Mouse (Mus musculus) heart, embryonic 10.5 days (tissue): Measurements from ENCODE around the gene Mptx2. TPM values are rescaled to one million over a fixed set of nuclear protein-coding genes. Genes with fewer than 3 reads are reported as not detected.
"Not testable (repeated sequence)": the region's sequence is repeated elsewhere in the genome, so short reads cannot be mapped to it uniquely, and the experiment has no call there.

Experiments used
- DNase-seq: peaks from one replicate; pipeline ENCODE4 v3.0.0-alpha.2; 2017; ENCODE audit warnings: low spot score
- H3K27ac ChIP-seq: fragments of 300-500 bp; sonication (generic); 2 replicates; pipeline ENCODE4 v1.5.1; 2016; ENCODE audit warnings: mild to moderate bottlenecking
- H3K27me3 ChIP-seq: fragments of 300-500 bp; sonication (generic); 2 replicates; pipeline ENCODE4 v1.6.1; 2016; ENCODE audit warnings: mild to moderate bottlenecking; ENCODE audit not compliant: poor library complexity, insufficient read depth, severe bottlenecking
- H3K36me3 ChIP-seq: fragments of 300-500 bp; sonication (generic); 2 replicates; pipeline ENCODE4 v1.6.1; 2016; ENCODE audit warnings: mild to moderate bottlenecking, moderate library complexity
- H3K4me1 ChIP-seq: fragments of 300-500 bp; sonication (generic); 2 replicates; pipeline ENCODE4 v1.6.1; 2016; ENCODE audit warnings: mild to moderate bottlenecking
- H3K4me3 ChIP-seq: fragments of 300-500 bp; sonication (generic); 2 replicates; pipeline ENCODE4 v1.5.1; 2016; ENCODE audit warnings: mild to moderate bottlenecking, moderate library complexity
- H3K9me3 ChIP-seq: fragments of 300-500 bp; sonication (generic); 2 replicates; pipeline ENCODE4 v1.6.1; 2016; ENCODE audit warnings: mild to moderate bottlenecking, moderate library complexity
- WGBS: fragments of 180-500 bp; shearing (Covaris S2); methylation state at CpG from one replicate; pipeline ENCODE4 v1.1.7; 2016; 5-methylcytosine and 5-hydroxymethylcytosine counted together
- polyA plus RNA-seq: library from polyadenylated mRNA; unstranded; fragments of >200 nt; fragmentation: Nextera tagmentation; extraction: Ambion mirVana; gene quantifications from 2 replicates; pipeline ENCODE4 v1.2.1, GENCODE M21; 2016

Gene Mptx2
- polyA plus RNA-seq: not detected in 2 replicates

DNA sequence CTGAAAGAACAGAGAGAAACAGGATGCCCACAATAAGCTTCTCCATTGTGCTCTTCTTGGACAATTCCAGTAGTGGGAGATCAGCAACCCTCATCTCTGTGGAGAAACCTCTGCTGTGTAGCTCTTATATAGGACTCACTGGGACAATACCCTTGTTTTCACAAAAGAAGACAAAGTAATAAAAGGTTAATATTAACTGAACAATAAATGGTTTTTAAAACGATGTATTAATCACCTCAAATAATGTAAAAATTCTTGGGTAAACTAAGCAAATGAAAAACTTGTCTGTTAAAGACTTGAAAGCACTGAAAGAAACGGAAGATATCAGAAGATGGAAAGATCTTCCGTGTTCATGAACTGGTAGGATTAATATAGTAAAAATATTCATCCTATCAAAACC, at the start of gene Mptx2:
Gene Mptx2 (minus strand): TSS at position 101 of the 400 bp plus-strand sequence.
- Histone ChIP-seq H3K9me3 (no peaks in the 10 kb centered on the region), H3K4me1 (no peaks in the 10 kb centered on the region), H3K27ac (no peak within 1 kb of the TSS), H3K36me3 (no peaks in the 10 kb centered on the region), H3K4me3 (no peak within 1 kb of the TSS), H3K27me3 (no peaks in the 10 kb centered on the region)
- 74% methylated on average over 3 of the region's 3 CpGs for WGBS
- no peak for DNase-seq

DNA sequence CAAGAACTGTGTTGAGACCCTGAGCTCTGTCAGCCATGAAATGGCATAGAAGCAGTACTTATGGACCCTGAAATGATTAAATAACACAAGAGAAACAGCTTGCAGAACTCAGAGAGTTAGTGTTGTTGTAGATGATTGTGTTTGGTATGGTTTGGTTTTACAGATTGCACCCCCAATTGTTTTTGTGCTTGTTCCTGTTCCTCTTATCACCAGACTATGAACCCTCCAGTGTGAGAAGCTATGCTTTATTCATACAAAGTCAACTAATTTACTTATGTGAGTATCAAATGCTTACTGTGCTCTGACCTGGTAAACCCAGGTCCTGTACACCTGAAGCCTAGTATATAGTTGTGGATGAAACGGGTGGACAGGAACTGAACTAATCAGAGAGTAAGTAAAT, 49.0 kb upstream of the Mptx2 start:
- no peaks in the 10 kb centered on the region for H3K27me3 ChIP-seq
- 64% methylated on average over 1 of the region's 1 CpGs for WGBS
- H3K9me3 ChIP-seq: no peaks in the 10 kb centered on the region
- H3K4me3 ChIP-seq: no peak overlapping the region
- no peaks in the 10 kb centered on the region for H3K36me3 ChIP-seq
- H3K4me1 ChIP-seq: peaks cover 12% of the 10 kb centered on the region; the same call in 1 of the 2 replicates
- no peak for DNase-seq
- H3K27ac ChIP-seq: no peak overlapping the region

DNA sequence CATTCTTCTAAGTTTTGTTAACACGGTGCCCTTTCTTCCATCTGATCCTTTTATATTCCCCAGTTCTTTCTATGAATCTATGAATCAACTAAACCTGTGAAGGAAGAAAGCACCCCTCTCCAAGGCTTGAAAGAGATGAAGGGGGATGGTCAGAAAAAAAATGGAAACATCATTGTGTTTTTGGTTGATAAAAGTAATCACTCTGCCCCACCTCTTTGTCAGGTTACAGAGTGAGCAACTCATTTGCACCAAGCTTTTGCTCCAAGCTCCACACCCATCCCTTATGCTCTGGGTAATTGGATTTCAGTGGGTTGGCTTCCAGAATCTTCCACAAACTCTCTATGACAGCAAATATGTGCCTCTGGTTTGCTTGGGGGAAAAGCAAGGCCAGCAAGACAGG, 47.8 kb upstream of the Mptx2 start:
- no peak overlapping the region for H3K27ac ChIP-seq
- H3K36me3 ChIP-seq: no peaks in the 10 kb centered on the region
- no peaks in the 10 kb centered on the region for H3K27me3 ChIP-seq
- H3K4me3 ChIP-seq: no peak overlapping the region
- H3K9me3 ChIP-seq: no peaks in the 10 kb centered on the region
- no peak for DNase-seq
- H3K4me1 ChIP-seq: peaks cover 12% of the 10 kb centered on the region; the same call in 1 of the 2 replicates
- 93% methylated on average over 1 of the region's 1 CpGs for WGBS

DNA sequence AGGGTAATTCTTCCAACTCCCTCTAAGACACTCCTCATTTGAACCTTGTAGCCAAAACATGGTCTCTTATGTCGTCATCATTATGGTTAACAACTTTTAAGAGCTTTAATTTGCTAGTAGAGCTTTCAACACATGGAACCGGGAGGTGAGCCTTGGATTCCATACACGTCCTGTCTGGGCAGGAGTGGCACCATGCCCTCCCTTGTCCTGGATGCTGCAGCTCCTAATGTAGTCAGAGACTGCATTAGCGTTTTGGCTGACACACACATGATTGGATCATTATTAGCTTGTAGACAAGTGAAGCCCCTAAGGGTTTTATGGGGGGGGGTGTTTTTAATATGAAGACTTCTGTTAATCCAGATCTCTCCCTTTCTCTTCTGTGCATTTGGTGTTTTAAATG, 47.4 kb upstream of the Mptx2 start:
- no peaks in the 10 kb centered on the region for H3K9me3 ChIP-seq
- WGBS: 64% methylated on average over 4 of the region's 4 CpGs
- no peak overlapping the region for H3K4me3 ChIP-seq
- H3K36me3 ChIP-seq: no peaks in the 10 kb centered on the region
- peaks cover 12% of the 10 kb centered on the region; the same call in 1 of the 2 replicates for H3K4me1 ChIP-seq
- H3K27me3 ChIP-seq: no peaks in the 10 kb centered on the region
- DNase-seq: no peak
- H3K27ac ChIP-seq: no peak overlapping the region

DNA sequence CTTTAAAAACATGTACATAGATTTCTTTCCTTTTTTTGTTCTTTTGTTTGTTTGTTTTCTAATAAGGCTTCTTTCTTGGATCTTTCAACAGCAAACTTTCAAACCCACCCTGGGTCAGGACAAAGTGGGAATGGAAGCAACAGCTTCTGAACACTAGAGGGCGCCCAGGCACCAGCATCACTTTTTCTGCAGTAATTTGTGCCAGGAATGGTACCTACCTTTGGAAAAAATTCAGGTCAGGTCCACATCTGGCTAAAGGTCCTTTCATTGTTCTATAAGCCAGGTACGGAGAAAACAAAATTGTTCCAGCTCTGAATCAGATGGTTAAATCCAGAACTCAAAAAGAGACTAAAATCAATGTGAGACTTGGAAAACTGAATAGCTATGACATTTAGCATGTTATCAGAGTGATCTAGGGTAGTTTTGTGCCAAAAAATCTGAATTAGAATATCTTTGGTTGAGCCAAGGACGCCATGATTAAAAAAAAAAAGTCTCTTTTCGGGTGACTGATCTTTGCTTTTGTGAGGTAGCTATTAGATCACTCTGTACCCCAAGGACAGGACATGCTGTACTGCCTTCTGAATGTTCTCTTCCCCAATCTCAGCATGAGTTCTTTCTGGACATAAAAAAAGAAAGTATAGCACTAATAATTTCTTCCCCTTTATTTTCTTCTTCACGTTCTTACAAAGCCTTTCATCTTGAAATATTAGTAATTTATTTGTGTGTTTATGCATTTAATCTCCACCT, 46.4 kb upstream of the Mptx2 start:
- peaks cover 3% of the 10 kb centered on the region; the same call in 1 of the 2 replicates for H3K4me1 ChIP-seq
- no peak for DNase-seq
- H3K4me3 ChIP-seq: no peak overlapping the region
- H3K36me3 ChIP-seq: no peaks in the 10 kb centered on the region
- 27% methylated on average over 5 of the region's 5 CpGs for WGBS
- no peak overlapping the region for H3K27ac ChIP-seq
- no peaks in the 10 kb centered on the region for H3K27me3 ChIP-seq
- no peaks in the 10 kb centered on the region for H3K9me3 ChIP-seq

DNA sequence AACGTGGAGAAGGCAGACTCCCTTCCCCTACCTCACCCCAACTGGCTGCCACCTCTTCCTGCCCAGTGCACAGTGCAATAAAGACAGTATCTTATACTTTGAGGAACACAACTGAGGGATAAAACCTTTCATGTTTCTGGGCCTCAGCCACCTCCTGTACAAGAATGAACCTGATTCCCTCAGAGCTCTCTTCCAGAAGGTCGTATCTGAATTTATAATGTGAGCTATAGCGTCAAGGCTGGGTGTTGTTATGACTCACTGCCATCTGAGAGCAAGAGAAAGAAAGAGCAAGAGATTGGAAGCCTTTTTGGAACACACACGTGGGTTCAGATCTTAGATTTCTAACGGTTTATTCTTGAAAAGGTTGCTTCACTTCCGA, 44.7 kb upstream of the Mptx2 start:
- H3K36me3 ChIP-seq: no peaks in the 10 kb centered on the region
- WGBS: 68% methylated on average over 6 of the region's 6 CpGs
- no peak overlapping the region for H3K4me3 ChIP-seq
- no peaks in the 10 kb centered on the region for H3K9me3 ChIP-seq
- no peak for DNase-seq
- no peaks in the 10 kb centered on the region for H3K4me1 ChIP-seq
- no peaks in the 10 kb centered on the region for H3K27me3 ChIP-seq
- no peak overlapping the region for H3K27ac ChIP-seq

DNA sequence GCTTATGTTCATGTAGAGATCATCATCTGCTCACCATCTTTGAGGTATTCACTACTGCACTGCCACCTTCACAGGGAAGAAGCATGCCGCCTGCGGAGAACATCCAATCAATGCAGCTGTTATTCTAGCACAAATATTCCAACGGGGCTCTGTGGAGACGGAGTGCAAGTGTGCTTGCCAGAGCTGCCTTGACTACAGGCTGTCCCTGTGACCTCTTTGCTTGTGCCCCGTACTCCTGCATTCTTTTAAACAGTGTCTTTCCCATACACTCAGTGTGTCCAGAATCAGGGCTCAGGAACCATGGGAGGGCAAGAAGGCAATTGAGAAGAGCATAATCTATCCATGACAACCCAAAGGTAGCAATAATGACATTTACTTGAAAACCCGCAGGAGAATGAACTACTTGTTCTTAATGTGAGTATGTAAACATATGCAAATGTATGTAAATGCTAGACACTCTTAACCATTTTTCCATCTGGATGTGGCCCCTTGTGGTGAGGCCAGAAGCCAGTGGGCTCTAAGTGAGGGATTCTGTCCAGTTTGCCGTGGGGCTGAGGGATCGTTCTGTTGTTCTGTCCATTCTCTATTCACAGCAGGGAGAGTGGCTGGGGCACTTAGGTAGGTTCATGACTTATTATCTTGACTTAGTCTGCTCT, 44.1 kb upstream of the Mptx2 start:
- H3K36me3 ChIP-seq: no peaks in the 10 kb centered on the region
- WGBS: 74% methylated on average over 8 of the region's 8 CpGs

DNA sequence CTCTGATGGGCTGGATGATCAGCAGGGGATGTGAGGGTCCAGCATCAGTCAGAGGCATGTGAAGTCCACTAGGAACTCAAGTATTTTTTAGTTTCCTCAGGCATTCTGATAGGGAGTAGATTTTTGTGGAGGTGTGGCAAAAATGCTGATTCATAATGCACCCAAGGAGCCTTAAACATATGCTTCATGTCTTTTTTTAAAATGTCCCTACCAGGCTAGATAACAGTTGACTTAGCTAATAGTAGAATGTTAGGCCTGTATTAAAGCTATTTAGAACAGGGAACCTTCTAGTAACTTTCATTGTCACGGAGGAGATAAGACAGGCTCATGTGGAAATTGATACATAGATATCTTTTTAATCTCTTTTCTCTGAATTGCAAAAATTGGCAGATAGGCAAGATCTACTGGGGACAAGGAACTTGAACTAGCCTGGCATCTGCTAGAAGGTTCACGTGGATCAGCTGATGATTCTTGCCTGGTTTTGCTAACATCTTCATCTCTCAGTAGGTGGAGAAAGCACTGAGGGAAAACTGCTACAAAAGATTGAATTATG, 40.4 kb upstream of the Mptx2 start:
- no peak for DNase-seq
- Histone ChIP-seq H3K27me3 (no peaks in the 10 kb centered on the region), H3K27ac (no peak overlapping the region), H3K4me3 (no peak overlapping the region), H3K36me3 (no peaks in the 10 kb centered on the region), H3K9me3 (no peaks in the 10 kb centered on the region), H3K4me1 (no peaks in the 10 kb centered on the region)
- WGBS: 87% methylated on average over 2 of the region's 2 CpGs

More for the DNA sequence above, 44.1 kb upstream of the Mptx2 start:
- H3K4me1 ChIP-seq: no peaks in the 10 kb centered on the region
- H3K9me3 ChIP-seq: no peaks in the 10 kb centered on the region
- no peak overlapping the region for H3K27ac ChIP-seq
- DNase-seq: no peak
- no peaks in the 10 kb centered on the region for H3K27me3 ChIP-seq
- no peak overlapping the region for H3K4me3 ChIP-seq

DNA sequence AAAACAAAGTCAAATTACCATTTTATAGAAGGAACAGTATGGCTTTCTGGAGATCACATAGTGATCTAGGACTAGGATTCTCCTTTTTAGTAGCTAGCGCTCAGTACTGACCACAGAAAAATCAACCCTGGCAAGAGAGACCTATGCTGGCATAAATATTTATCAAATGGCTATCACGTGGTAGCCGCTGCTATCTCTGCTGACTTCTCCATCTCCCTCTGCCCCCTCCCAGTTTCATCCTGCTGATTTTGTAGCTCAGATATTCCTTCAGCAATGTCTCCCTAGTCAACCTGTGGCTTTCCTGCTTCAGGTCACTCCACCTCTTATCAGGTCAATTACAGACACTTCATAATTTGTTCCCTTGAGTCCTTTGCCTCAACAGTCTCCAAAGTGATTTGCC, 38.1 kb upstream of the Mptx2 start:
- Histone ChIP-seq H3K9me3 (no peaks in the 10 kb centered on the region), H3K36me3 (no peaks in the 10 kb centered on the region), H3K27ac (no peak overlapping the region), H3K27me3 (no peaks in the 10 kb centered on the region), H3K4me3 (no peak overlapping the region), H3K4me1 (no peaks in the 10 kb centered on the region)
- WGBS: 80% methylated on average over 3 of the region's 3 CpGs
- DNase-seq: no peak

DNA sequence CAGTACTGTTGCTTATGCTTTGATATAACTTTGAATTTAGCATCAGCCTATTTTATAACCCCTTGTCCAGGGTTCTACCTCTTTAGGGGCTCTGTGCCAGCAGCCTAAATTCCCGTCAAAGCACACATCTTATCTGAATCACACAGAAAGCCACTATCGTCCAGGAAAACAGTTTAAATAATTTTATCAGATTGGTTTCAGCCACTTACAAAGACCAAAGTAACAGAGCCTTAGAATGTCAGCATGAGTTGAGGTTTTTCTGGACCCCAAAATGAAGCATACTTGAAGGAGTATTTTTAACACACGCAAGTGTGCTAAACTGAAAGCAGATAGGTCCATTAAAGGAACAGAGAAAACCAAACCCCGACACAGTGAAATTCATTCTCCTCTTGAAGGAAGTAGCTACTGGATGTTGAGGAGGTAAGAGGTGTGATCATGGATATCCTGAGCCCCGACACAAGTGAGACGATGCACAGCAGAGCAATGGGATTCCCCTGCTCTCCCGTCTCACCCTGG, 36.0 kb upstream of the Mptx2 start:
- not testable (repeated sequence) for H3K4me1 ChIP-seq, H3K9me3 ChIP-seq, H3K27me3 ChIP-seq, H3K27ac ChIP-seq, H3K36me3 ChIP-seq, H3K4me3 ChIP-seq, DNase-seq
- 67% methylated on average over 7 of the region's 7 CpGs for WGBS

DNA sequence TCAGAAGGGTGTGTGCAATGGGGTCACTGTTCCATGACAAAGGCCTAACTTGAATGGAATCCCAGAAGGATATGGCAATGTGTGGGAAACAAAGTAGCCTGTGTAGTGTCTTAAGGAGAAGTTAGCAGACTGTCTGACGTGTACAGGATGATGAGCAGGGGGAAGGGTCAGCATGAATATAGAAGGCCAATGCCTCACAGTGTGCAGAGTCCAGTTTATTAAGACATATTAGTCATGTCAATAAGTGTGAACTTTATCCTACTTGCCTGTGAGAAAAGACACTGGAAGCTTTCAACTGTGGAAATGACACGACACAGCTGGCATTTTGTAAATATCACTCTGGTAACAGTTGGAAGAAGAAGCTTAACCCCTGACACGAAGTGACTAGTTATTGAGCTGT, 25.2 kb upstream of the Mptx2 start:
- not testable (repeated sequence) for H3K27me3 ChIP-seq, H3K4me3 ChIP-seq, H3K36me3 ChIP-seq, H3K9me3 ChIP-seq, H3K4me1 ChIP-seq, DNase-seq, H3K27ac ChIP-seq
- 60% methylated on average over 3 of the region's 3 CpGs for WGBS

DNA sequence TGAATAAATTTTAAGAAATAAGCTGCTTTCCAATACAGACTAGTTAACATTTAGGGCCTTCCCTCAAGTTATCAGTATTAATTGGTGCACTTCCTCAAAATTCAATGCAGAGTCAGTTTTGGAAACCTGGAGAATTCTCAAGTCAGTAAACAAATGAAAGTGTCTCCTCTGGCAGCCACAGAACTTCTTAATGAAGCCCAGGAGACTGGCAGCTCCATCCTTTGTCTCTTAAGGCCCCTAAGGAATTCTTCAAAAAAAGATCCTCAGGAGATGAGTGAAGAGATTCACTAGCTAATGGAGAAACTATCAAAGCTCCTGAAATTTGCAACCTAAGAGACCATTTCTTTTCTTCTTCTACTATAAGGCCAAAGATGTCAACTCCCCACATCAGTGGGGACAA, 11.9 kb downstream of the Mptx2 start, which contains the start of gene Olfr418:
Gene Olfr418 (plus strand): TSS at position 301 of the 400 bp plus-strand sequence.
- Histone ChIP-seq H3K27me3 (no peaks in the 10 kb centered on the region), H3K27ac (no peak within 1 kb of the TSS), H3K4me1 (no peaks in the 10 kb centered on the region), H3K4me3 (no peak within 1 kb of the TSS), H3K9me3 (no peaks in the 10 kb centered on the region), H3K36me3 (no peaks in the 10 kb centered on the region)
- DNase-seq: no peak

DNA sequence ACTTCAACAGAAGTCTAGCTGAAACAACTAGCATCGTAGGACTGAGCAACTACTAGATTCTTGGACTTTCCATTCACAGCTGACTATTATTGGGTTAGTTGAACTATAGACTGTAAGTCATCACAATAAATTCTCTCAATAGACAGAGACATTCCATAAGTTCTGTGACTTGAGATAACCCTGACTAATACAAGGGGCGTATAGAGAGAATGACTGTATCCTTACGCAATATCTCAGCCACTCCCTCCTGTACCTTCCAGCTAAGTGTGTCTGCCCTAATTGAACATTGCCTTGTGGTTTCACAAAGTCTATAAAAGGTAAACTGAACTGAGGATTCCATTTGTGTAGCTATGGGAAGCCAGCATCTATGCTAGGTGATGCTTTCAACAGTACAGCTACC, 27.7 kb downstream of the Mptx2 start:
- Histone ChIP-seq H3K4me1 (no peaks in the 10 kb centered on the region), H3K4me3 (no peak overlapping the region), H3K9me3 (no peaks in the 10 kb centered on the region), H3K27ac (no peak overlapping the region), H3K27me3 (no peaks in the 10 kb centered on the region), H3K36me3 (no peaks in the 10 kb centered on the region)
- no peak for DNase-seq
- 89% methylated on average over 3 of the region's 3 CpGs for WGBS
